Mouse (Mus musculus) intestine, embryonic 14.5 days (tissue): ENCODE measurements around the gene Tcp11. TPM values are rescaled to one million over a fixed set of nuclear protein-coding genes. Genes with fewer than 3 reads are reported as not detected.

Experiments used
- ATAC-seq: fragments of 200-750 bp; cut with Nextera tagmentation; replicated peaks from 2 replicates; pipeline ENCODE4 v1.8.0; 2017; ENCODE audit warnings: low read depth, moderate number of reproducible peaks, moderate TSS enrichment, moderate library complexity; ENCODE audit not compliant: low FRiP score, low TSS enrichment
- DNase-seq: peaks from one replicate; pipeline ENCODE4 v3.0.0-alpha.2; 2018; ENCODE audit warnings: low spot score
- H3K27ac ChIP-seq: fragments of 300-500 bp; sonication (generic); 2 replicates; pipeline ENCODE4 v1.5.1; 2014; ENCODE audit warnings: low read depth, mild to moderate bottlenecking, control low read depth
- H3K27me3 ChIP-seq: fragments of 300-500 bp; sonication (generic); replicated peaks from 2 replicates; pipeline ENCODE4 v1.6.1; 2014; ENCODE audit warnings: low read length, control low read depth; ENCODE audit not compliant: control insufficient read depth, insufficient read depth
- H3K36me3 ChIP-seq: fragments of 300-500 bp; sonication (generic); 2 replicates; pipeline ENCODE4 v1.6.1; 2014; ENCODE audit warnings: low read length, control low read depth; ENCODE audit not compliant: control insufficient read depth, insufficient read depth
- H3K4me1 ChIP-seq: fragments of 300-500 bp; sonication (generic); replicated peaks from 2 replicates; pipeline ENCODE4 v1.6.1; 2014; ENCODE audit warnings: low read length, control low read depth, mixed read lengths; ENCODE audit not compliant: control insufficient read depth, insufficient read depth
- H3K4me2 ChIP-seq: fragments of 300-500 bp; sonication (generic); 2 replicates; pipeline ENCODE4 v1.6.1; 2014; ENCODE audit warnings: low read length
- H3K4me3 ChIP-seq: fragments of 300-500 bp; sonication (generic); 2 replicates; pipeline ENCODE4 v1.5.1; 2014; ENCODE audit warnings: low read depth, low read length, control low read depth, mixed read lengths
- H3K9ac ChIP-seq: fragments of 300-500 bp; sonication (generic); 2 replicates; pipeline ENCODE4 v1.6.1; 2014; ENCODE audit warnings: mild to moderate bottlenecking, low read length
- H3K9me3 ChIP-seq: fragments of 300-500 bp; sonication (generic); 2 replicates; pipeline ENCODE4 v1.6.1; 2016; ENCODE audit warnings: low read length, control low read depth; ENCODE audit not compliant: control insufficient read depth
- WGBS: fragments of 180-500 bp; shearing (Covaris S2); extraction: QIAGEN DNeasy Blood & Tissue Kit; methylation state at CpG from one replicate; pipeline ENCODE4 v1.1.7; 2014; 5-methylcytosine and 5-hydroxymethylcytosine counted together
- polyA plus RNA-seq: library from polyadenylated mRNA; unstranded; fragments of >200 nt; fragmentation: Nextera tagmentation; extraction: Ambion mirVana; gene quantifications from 2 replicates; pipeline ENCODE4 v1.2.1, GENCODE M21; 2014

The Tcp11 gene
- polyA plus RNA-seq, 1 experiment from 2014 or later: 1.4 TPM

DNA sequence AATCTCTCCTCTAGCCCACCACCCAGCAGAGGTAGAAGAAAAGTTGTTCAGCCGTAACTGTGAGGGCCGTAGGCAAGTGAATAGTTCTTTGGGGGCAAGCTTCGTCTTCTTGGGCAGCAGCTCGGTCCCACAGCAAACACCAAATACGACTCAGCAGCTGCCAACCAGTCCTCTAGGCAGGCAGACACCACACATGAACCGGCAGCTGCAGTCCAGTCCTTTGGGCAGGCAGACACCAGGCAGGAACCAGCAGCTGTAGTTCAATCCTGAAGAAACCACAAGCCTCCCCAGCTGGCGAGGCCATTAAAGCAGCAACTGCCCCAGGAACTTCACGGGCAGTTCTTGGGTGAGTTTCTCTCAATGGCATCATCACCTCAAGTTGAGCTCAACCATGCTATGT lies 31.8 kb upstream of the Tcp11 start:
- H3K27ac ChIP-seq: no peak overlapping the region
- no peaks in the 10 kb centered on the region for H3K36me3 ChIP-seq
- H3K4me1 ChIP-seq: no peaks in the 10 kb centered on the region
- H3K27me3 ChIP-seq: no peaks in the 10 kb centered on the region
- WGBS: 87% methylated on average over 8 of the region's 8 CpGs
- no peak overlapping the region for H3K4me3 ChIP-seq
- ATAC-seq (no peak), DNase-seq (no peak)
- no peaks in the 10 kb centered on the region for H3K9me3 ChIP-seq
- H3K9ac ChIP-seq: no peak overlapping the region
- H3K4me2 ChIP-seq: no peak overlapping the region

DNA sequence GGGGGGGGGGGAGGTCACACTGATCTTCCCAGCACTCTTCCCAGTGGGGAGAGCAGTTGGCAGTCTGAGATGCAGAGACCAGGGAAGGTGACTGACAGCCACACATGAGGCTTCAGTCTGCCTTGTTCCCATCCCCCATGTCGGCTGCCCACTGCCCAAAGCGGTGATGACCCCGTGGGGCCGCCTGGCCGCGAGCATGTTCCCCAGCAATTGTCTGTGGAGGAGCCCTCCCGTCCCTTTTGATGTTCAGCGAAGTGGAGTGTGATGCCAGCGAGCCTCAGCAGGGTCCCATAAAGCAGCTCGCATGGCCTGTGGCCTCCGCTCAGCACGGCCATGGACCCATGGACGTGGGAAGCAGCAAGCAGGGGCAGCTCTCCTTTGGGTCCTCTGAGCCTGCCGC lies 26.8 kb upstream of the Tcp11 start:
- no peak overlapping the region for H3K4me3 ChIP-seq
- H3K4me1 ChIP-seq: no peaks in the 10 kb centered on the region
- no peaks in the 10 kb centered on the region for H3K27me3 ChIP-seq
- H3K36me3 ChIP-seq: no peaks in the 10 kb centered on the region
- H3K27ac ChIP-seq: no peak overlapping the region
- H3K9ac ChIP-seq: no peak overlapping the region
- ATAC-seq (no peak), DNase-seq (no peak)
- no peak overlapping the region for H3K4me2 ChIP-seq
- H3K9me3 ChIP-seq: peaks cover 4% of the 10 kb centered on the region; the same call in 1 of the 2 replicates
- 26% methylated on average over 14 of the region's 14 CpGs for WGBS

DNA sequence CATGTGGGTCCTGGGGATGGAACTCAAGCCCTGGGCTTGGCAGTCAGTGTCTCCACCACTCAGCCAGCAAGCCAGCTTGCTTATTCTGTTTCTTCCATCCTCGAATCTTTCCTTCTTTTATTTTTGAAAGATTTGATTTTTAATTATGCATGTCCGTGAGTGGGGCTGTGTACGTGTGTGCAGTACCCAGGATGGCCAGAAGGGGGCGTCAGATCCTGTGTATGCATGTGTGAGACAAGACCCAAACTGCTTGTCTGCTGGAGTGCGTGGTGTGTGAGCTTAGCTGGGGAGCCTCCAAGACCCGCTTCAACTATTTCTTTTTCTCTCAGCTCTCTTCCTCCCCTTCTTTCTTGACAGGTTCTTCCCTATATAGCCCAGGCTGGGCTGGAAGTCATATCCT lies 25.9 kb upstream of the Tcp11 start:
- Histone ChIP-seq H3K4me2 (no peak overlapping the region), H3K27ac (no peak overlapping the region), H3K9ac (no peak overlapping the region), H3K4me1 (peaks cover 6% of the 10 kb centered on the region; the same call in 1 of the 2 replicates), H3K27me3 (no peaks in the 10 kb centered on the region), H3K9me3 (peaks cover 4% of the 10 kb centered on the region; the same call in 1 of the 2 replicates), H3K4me3 (no peak overlapping the region), H3K36me3 (no peaks in the 10 kb centered on the region)
- no peak for ATAC-seq
- 76% methylated on average over 6 of the region's 6 CpGs for WGBS
- no peak for DNase-seq

DNA sequence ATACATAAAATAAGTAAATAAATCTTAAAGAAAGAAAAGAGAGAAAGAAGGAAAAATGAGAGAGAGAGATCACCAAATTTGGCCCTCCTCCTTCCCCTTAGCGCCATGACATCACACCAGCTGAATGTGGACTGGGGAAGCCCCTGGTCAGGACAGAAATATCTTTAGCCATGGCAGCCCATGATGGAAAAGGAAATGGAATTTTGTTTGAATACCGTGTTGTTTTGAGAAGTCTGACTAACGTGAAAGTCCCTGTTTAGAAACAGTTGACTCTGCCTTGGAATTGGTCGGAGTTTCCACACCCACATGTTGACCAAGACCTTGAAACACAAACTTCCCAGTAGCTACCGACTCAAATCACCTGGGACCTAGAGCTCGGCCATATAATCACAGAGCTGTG lies 24.0 kb upstream of the Tcp11 start:
- 72% methylated on average over 6 of the region's 6 CpGs for WGBS
- Histone ChIP-seq H3K4me1 (peaks cover 8% of the 10 kb centered on the region; the same call in 1 of the 2 replicates), H3K27me3 (no peaks in the 10 kb centered on the region), H3K36me3 (no peaks in the 10 kb centered on the region), H3K9ac (no peak overlapping the region), H3K4me3 (no peak overlapping the region), H3K9me3 (peaks cover 4% of the 10 kb centered on the region; the same call in 1 of the 2 replicates), H3K27ac (no peak overlapping the region), H3K4me2 (no peak overlapping the region)
- DNase-seq (no peak), ATAC-seq (no peak)

DNA sequence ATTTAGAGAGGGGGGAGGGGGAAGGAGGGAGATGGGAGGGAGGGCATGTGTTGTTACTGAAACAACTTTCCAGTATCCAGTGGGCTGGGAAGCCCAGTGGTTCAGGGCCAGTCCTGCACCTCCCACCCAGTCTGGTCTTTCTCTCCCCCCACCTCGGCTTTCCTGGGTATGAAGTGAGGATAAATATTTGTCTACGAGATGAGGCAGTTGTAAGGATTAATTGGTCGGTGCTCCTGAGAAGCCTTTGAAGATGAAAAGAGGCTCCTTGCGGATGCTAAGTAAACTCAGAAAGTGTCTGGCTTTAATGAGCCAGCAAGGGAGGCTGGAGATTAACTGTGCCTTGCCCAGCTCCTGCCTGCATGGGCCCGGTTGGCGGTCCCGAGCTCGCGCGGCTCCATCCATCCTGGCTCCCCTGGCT lies 21.5 kb upstream of the Tcp11 start:
- Histone ChIP-seq H3K27ac (no peak overlapping the region), H3K9ac (no peak overlapping the region), H3K27me3 (no peaks in the 10 kb centered on the region), H3K4me3 (no peak overlapping the region), H3K36me3 (no peaks in the 10 kb centered on the region), H3K4me1 (peaks cover 8% of the 10 kb centered on the region; the same call in 1 of the 2 replicates), H3K9me3 (peaks cover 4% of the 10 kb centered on the region; the same call in 1 of the 2 replicates), H3K4me2 (no peak overlapping the region)
- WGBS: 16% methylated on average over 10 of the region's 10 CpGs
- DNase-seq (no peak), ATAC-seq (no peak)

DNA sequence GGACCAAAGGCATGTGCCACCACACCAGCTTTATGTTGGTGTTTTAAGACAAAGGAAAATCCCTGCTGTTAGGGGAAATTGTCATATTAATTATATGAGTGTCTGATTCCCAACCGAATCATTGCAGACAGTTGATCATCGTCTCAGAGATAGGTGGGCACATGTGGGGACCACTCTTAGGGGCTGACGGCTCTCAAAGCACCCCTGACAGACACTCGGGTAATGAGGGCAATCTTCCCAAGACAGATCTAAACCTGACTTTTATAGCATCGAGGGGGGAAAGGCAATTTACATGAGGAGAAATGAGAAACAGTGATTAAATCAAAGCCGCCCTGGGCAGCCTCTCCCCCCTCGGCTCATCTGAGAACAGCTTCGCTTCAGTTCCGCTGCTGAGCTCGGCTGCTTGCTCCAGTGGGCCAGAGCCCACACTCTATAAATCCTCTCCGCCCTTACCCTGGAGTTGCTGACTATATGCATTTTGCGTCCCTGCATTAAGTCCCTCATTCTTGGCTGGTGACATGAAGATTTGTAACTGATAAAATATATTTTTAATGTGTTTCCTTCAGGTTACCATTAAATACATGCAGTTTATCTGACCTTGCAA lies 20.9 kb upstream of the Tcp11 start:
- Histone ChIP-seq H3K4me3 (no peak overlapping the region), H3K4me2 (no peak overlapping the region), H3K27ac (no peak overlapping the region), H3K9ac (no peak overlapping the region), H3K4me1 (peaks cover 8% of the 10 kb centered on the region; the same call in 1 of the 2 replicates), H3K27me3 (no peaks in the 10 kb centered on the region), H3K9me3 (peaks cover 2% of the 10 kb centered on the region; the same call in 1 of the 2 replicates), H3K36me3 (no peaks in the 10 kb centered on the region)
- ATAC-seq (no peak), DNase-seq (no peak)
- WGBS: 27% methylated on average over 12 of the region's 12 CpGs

DNA sequence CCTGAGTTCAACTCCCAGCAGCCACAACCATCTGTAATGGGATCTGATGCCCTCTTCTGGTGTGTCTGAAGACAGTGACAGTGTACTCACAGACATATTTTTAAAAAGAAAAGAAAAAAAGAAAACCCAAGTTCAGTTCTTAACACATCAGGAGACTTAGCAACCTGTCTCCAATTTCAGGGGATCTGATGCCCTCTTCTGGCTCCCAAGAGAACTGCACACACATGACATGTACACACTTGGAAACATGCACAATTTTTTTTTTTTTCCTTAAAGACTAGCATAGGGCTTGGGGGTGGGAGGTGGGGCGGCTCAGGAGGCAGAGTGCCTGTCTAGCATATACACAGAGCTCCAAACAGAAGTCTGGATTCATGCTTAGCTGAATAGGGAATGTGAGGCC lies 20.2 kb upstream of the Tcp11 start:
- Histone ChIP-seq H3K27ac (no peak overlapping the region), H3K9ac (no peak overlapping the region)

DNA sequence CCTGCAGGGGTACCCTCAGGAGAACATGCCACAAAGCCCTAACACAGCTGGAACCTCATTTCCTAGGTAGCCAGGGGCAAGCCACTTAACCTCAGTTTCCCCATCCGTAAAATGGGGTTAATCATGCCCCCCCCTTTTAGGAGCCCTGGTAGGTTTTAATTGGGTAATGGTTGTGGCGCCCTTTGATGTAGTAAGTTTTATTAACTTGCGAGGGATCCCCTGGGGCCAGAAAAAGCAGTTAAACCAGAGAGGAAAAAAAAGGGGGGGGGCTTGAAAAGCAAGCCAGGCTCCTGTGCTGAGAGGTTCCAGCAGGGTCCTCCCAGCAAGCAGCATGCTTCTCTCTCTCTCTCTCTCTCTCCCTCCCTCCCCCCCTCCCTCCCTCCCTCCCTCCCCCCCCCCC lies 18.6 kb upstream of the Tcp11 start:
- Histone ChIP-seq H3K27ac (no peak overlapping the region), H3K4me3 (no peak overlapping the region), H3K9ac (no peak overlapping the region), H3K36me3 (no peaks in the 10 kb centered on the region), H3K27me3 (no peaks in the 10 kb centered on the region), H3K4me2 (no peak overlapping the region; the same call in 1 of the 2 replicates), H3K4me1 (peaks cover 8% of the 10 kb centered on the region; the same call in 1 of the 2 replicates), H3K9me3 (no peaks in the 10 kb centered on the region)
- 44% methylated on average over 3 of the region's 3 CpGs for WGBS
- no peak for ATAC-seq
- no peak for DNase-seq

More for the DNA sequence above, 20.2 kb upstream of the Tcp11 start:
- Histone ChIP-seq H3K4me3 (no peak overlapping the region), H3K36me3 (no peaks in the 10 kb centered on the region), H3K27me3 (no peaks in the 10 kb centered on the region), H3K9me3 (no peaks in the 10 kb centered on the region), H3K4me2 (no peak overlapping the region), H3K4me1 (peaks cover 8% of the 10 kb centered on the region; the same call in 1 of the 2 replicates)
- WGBS: 85% methylated on average over 1 of the region's 1 CpGs
- ATAC-seq (no peak), DNase-seq (no peak)

DNA sequence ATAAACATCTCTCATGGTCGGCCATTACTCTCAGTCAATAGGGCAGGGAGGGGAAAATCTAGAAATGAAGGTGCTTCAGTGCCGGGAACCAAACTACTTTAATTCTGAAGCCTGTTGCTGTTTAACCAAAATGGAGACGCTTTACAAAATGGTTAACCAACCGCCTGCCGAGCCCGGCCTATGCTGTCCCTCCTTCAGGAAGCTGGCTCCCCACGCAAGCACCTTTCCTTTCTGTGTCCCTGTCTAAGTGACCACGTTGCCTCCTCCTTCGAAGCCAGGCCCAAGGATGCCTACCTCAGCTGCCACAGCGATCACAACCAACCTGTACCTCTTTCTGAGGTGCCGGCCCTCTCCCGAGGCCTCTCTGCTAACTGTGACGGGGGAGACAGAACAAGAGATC lies 16.9 kb upstream of the Tcp11 start:
- DNase-seq: no peak
- Histone ChIP-seq H3K9ac (no peak overlapping the region), H3K27ac (no peak overlapping the region)

More for the DNA sequence above, 16.9 kb upstream of the Tcp11 start:
- H3K9me3 ChIP-seq: no peaks in the 10 kb centered on the region
- H3K27me3 ChIP-seq: no peaks in the 10 kb centered on the region
- H3K36me3 ChIP-seq: no peaks in the 10 kb centered on the region
- WGBS: 88% methylated on average over 13 of the region's 13 CpGs
- H3K4me3 ChIP-seq: no peak overlapping the region
- peaks cover 8% of the 10 kb centered on the region; the same call in 1 of the 2 replicates for H3K4me1 ChIP-seq
- no peak overlapping the region for H3K4me2 ChIP-seq
- no peak for ATAC-seq
